Mouse (Mus musculus): ENCODE measurements around the gene Cdk5r1. TPM values are rescaled to one million over a fixed set of nuclear protein-coding genes. Genes with fewer than 3 reads are reported as not detected.

The Cdk5r1 gene
- polyA plus RNA-seq, 1 experiment from 2014 or later, result 0.39 TPM

DNA sequence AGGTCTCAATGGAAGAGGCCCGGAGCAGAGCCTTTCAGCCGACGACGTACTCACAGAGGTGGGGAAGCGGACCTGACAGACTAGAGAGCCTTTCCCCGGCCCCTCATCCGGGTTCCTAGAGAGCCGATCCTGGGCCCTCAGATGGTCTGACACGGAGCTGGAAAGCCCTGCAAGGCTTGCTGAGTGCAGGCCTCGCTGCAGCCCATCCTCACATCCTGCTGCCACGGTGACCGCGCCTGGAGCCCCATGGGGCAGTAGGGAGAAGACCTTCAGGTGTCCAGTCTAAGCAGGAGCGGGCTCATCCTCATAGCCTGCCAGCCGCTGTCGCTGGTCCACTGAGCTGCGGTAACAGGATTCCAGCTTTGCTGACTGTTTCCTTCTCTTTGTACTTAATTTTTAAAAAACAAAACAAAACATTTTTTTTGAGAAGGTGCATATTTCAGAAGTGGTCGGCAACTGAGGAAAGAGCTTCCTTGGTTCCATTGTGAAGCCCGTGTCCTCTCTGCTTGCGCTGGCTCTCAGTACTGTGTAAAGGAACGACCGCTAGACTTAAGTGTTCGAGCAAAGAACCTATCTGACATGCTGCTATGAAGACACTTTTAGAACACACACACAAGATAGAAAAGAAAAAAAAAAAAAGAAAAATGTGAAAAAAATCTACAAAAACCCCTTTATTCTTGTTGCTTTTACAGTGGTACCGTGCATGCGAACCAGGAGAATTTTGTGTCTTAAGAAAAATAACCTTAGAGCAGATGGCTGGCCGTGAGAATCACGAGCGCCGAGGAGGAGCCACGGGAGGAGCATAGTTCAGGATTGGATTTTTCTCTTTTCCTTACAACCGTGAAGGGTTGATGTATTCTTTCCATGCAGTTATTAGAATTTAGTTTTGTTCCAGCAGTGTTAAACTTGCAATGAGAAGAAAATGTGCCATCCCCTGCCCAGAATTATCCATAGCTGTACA lies 3.4 kb downstream of the Cdk5r1 start:
- TF ChIP-seq CTCF (IDR thresholded peaks at IDR 0.05) (no peak), EP300 (IDR thresholded peaks at IDR 0.05) (no peak)
- WGBS, result 81% methylated on average over 31 of the region's 31 CpGs
- Histone ChIP-seq H3K9ac (replicated peaks; ENCODE audit: low read depth) (no peak overlapping the region), H3K27me3 (replicated peaks; ENCODE audit: insufficient read depth, low read length) (no peaks in the 10 kb centered on the region), H3K4me1 (ENCODE audit: insufficient read depth, low read depth, low read length) (peaks cover 11% of the 10 kb centered on the region), H3K36me3 (ENCODE audit: insufficient read depth, low read length) (no peaks in the 10 kb centered on the region), H3K4me3 (ENCODE audit: low read depth, low read length) (no peak overlapping the region), H3K9me3 (ENCODE audit: low read length) (no peaks in the 10 kb centered on the region), H3K4me2 (replicated peaks; ENCODE audit: low read depth, low read length) (no peak overlapping the region), H3K27ac (ENCODE audit: low read length) (no peak overlapping the region)
- no peak for ATAC-seq
- no peak for DNase-seq (ENCODE audit: low spot score)

GRCm38 (mm10) chr11:80481409-80482050 lies 4.7 kb downstream of the Cdk5r1 start:
- H3K27ac ChIP-seq (ENCODE audit: low read length), result no peak overlapping the region
- H3K4me2 ChIP-seq (replicated peaks; ENCODE audit: low read depth, low read length), result no peak overlapping the region
- no peak overlapping the region for H3K9ac ChIP-seq (replicated peaks; ENCODE audit: low read depth)
- peaks cover 8% of the 10 kb centered on the region for H3K4me1 ChIP-seq (ENCODE audit: insufficient read depth, low read depth, low read length)
- no peaks in the 10 kb centered on the region for H3K9me3 ChIP-seq (ENCODE audit: low read length)
- DNase-seq (ENCODE audit: low spot score) (no peak), ATAC-seq (no peak)
- TF ChIP-seq CTCF (IDR thresholded peaks at IDR 0.05) (no peak), EP300 (IDR thresholded peaks at IDR 0.05) (no peak)
- no peaks in the 10 kb centered on the region for H3K27me3 ChIP-seq (replicated peaks; ENCODE audit: insufficient read depth, low read length)
- H3K4me3 ChIP-seq (ENCODE audit: low read depth, low read length), result no peak overlapping the region
- no peaks in the 10 kb centered on the region for H3K36me3 ChIP-seq (ENCODE audit: insufficient read depth, low read length)
- 88% methylated on average over 13 of the region's 13 CpGs for WGBS

- Histone ChIP-seq H3K4me3 (ENCODE audit: low read depth, low read length) (no peak overlapping the region), H3K27me3 (replicated peaks; ENCODE audit: insufficient read depth, low read length) (no peaks in the 10 kb centered on the region), H3K4me1 (ENCODE audit: insufficient read depth, low read depth, low read length) (peaks cover 7% of the 10 kb centered on the region), H3K9ac (replicated peaks; ENCODE audit: low read depth) (no peak overlapping the region), H3K36me3 (ENCODE audit: insufficient read depth, low read length) (no peaks in the 10 kb centered on the region), H3K9me3 (ENCODE audit: low read length) (no peaks in the 10 kb centered on the region), H3K27ac (ENCODE audit: low read length) (no peak overlapping the region), H3K4me2 (replicated peaks; ENCODE audit: low read depth, low read length) (no peak overlapping the region)
- ATAC-seq, result no peak
- no peak for DNase-seq (ENCODE audit: low spot score)
- TF ChIP-seq CTCF (IDR thresholded peaks at IDR 0.05) (no peak), EP300 (IDR thresholded peaks at IDR 0.05) (no peak)
- 72% methylated on average over 10 of the region's 10 CpGs for WGBS
Observed at GRCm38 (mm10) chr11:80482347-80482746, 5.5 kb downstream of the Cdk5r1 start.

DNA sequence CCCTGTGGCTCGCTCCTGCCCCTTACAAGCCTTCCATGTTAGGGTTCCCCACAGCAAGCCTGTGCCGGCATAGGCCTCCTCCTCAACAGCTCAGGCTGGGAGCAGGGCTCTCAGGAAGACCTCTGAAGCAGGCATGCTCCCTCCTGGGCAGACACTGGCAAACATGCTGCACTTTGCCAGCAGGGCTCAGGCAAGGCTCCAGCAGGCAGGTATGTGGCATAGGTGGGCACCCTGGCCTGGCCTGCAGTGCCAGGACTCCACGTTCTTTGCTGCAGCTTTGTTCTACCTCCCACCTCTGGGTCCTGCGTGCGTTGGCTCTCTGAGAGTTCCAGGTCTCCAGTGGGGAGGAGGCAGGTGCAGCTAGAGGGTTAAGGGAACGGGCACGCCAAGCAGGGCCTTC lies 6.1 kb downstream of the Cdk5r1 start:
- Histone ChIP-seq H3K36me3 (ENCODE audit: insufficient read depth, low read length) (no peaks in the 10 kb centered on the region), H3K27me3 (replicated peaks; ENCODE audit: insufficient read depth, low read length) (no peaks in the 10 kb centered on the region), H3K9me3 (ENCODE audit: low read length) (no peaks in the 10 kb centered on the region), H3K9ac (replicated peaks; ENCODE audit: low read depth) (no peak overlapping the region), H3K27ac (ENCODE audit: low read length) (no peak overlapping the region), H3K4me2 (replicated peaks; ENCODE audit: low read depth, low read length) (no peak overlapping the region), H3K4me1 (ENCODE audit: insufficient read depth, low read depth, low read length) (peaks cover 1% of the 10 kb centered on the region), H3K4me3 (ENCODE audit: low read depth, low read length) (no peak overlapping the region)
- ATAC-seq (no peak), DNase-seq (ENCODE audit: low spot score) (no peak)
- 90% methylated on average over 7 of the region's 7 CpGs for WGBS
- TF ChIP-seq CTCF (IDR thresholded peaks at IDR 0.05) (no peak), EP300 (IDR thresholded peaks at IDR 0.05) (no peak)

DNA sequence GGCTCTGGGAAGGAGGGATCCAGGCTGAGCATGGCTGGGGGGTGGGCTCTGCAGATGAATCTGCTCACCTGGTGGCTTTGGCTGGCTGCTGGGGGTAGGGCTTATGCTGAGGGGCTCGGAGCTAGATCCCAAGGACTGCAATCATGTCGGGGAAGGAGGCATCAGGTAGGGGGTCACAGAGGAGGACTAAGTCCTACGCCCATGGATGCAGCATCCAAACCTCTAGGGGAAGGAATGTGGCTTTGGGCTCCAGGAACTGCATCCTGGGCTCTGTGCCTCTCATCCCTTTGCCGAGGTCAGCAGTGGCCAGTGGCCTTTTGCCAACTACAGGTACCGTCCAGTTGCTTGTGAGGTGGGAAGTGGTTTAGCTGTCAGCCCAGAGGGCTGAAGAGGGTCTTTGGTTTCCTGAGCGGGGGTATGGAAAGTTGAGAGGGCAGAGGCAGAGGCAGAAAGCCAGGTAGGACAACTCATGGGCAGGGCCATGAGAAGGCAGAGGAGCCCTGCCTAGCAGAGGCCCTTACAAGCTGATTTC lies 6.8 kb downstream of the Cdk5r1 start:
- 70% methylated on average over 6 of the region's 6 CpGs for WGBS
- TF ChIP-seq CTCF (IDR thresholded peaks at IDR 0.05), result no peak
- TF ChIP-seq EP300 (IDR thresholded peaks at IDR 0.05), result no peak
- Histone ChIP-seq H3K4me1 (ENCODE audit: insufficient read depth, low read depth, low read length) (no peaks in the 10 kb centered on the region), H3K9ac (replicated peaks; ENCODE audit: low read depth) (no peak overlapping the region), H3K9me3 (ENCODE audit: low read length) (no peaks in the 10 kb centered on the region), H3K27me3 (replicated peaks; ENCODE audit: insufficient read depth, low read length) (no peaks in the 10 kb centered on the region), H3K4me3 (ENCODE audit: low read depth, low read length) (no peak overlapping the region), H3K36me3 (ENCODE audit: insufficient read depth, low read length) (no peaks in the 10 kb centered on the region), H3K27ac (ENCODE audit: low read length) (no peak overlapping the region), H3K4me2 (replicated peaks; ENCODE audit: low read depth, low read length) (no peak overlapping the region)
- ATAC-seq (no peak), DNase-seq (ENCODE audit: low spot score) (no peak)

DNA sequence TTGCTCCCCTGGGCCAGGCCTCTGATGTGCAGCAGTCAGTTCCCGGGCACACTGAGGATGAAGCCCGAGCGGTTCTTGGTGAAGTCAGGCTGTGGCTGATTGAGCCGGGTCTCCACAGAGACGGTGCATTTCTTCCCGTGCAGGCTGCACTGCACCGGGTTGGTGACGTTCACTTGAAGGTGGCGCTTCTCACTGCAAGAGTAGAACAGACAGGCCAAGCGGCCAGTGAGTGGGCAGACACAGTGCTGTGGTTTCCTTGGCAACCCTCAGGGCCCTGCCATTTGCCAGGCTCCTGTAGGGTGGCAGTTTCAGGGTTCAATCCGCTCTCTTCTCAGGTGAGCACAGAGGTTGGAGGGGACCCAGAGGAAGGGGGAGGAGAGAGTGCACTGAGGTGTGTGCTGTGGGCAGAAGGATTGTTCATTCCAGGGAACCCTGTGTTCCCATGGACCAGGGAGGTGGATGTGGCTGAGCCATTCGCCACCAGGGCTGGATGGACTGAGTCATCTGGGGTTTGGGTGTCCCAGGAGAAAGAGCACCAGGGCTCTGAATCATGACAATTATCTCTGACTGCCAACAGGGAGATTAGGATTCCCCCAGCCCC lies 7.5 kb downstream of the Cdk5r1 start:
- Histone ChIP-seq H3K36me3 (ENCODE audit: insufficient read depth, low read length) (no peaks in the 10 kb centered on the region), H3K27ac (ENCODE audit: low read length) (no peak overlapping the region), H3K4me1 (ENCODE audit: insufficient read depth, low read depth, low read length) (no peaks in the 10 kb centered on the region), H3K9ac (replicated peaks; ENCODE audit: low read depth) (no peak overlapping the region), H3K27me3 (replicated peaks; ENCODE audit: insufficient read depth, low read length) (no peaks in the 10 kb centered on the region), H3K4me2 (replicated peaks; ENCODE audit: low read depth, low read length) (no peak overlapping the region), H3K4me3 (ENCODE audit: low read depth, low read length) (no peak overlapping the region), H3K9me3 (ENCODE audit: low read length) (no peaks in the 10 kb centered on the region)
- TF ChIP-seq EP300 (IDR thresholded peaks at IDR 0.05), result no peak
- no peak for TF ChIP-seq CTCF (IDR thresholded peaks at IDR 0.05)
- 46% methylated on average over 12 of the region's 12 CpGs for WGBS
- DNase-seq (ENCODE audit: low spot score) (no peak), ATAC-seq (no peak)
